In the genomic region with DNA sequence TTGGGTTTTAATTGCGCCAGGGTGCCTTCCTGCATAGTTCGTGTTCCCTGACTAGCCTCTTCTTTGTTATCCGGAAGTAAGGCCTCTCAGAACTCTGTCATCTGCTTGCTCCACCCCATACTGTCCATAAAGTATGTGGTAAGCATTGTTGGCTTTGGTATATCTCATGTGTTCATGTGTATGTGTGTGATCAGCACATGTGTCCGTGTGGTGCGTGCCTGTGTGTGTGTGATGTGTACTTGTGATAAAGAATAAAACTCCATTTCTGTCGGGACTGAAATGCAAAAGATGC, we compare ENCODE assay signal across 17 mouse cellular contexts.
A peak's percentile ranks its signal among the peaks of the same experiment; 100 is the strongest.
DNase-seq lines count a peak whose midpoint lies in the region; ATAC-seq lines count a peak whose summit lies in the region.
"Had no signal": no experiment of that assay in that cellular context is flagged by ENCODE, and none has a peak within 500 bp of the region (broad histone marks: within the 10 kb centered on the region; RNA-seq: fewer than 3 reads in every experiment).

No protein-coding gene starts in this region.

- H3K36me3 ChIP-seq in lung, embryonic 16.5 days (ENCODE audit: control insufficient read depth, insufficient read depth, low read length) = no peaks in the 10 kb centered on the region
- H3K36me3 ChIP-seq in hindbrain, embryonic 11.5 days (ENCODE audit: control insufficient read depth, insufficient read depth, low read length) = no peaks in the 10 kb centered on the region
- no peaks in the 10 kb centered on the region for H3K36me3 ChIP-seq in intestine, embryonic 16.5 days (ENCODE audit: control insufficient read depth, insufficient read depth, low read length)
- no peaks in the 10 kb centered on the region for H3K36me3 ChIP-seq in neural tube, embryonic 15.5 days
- H3K36me3 ChIP-seq: embryonic facial prominence, embryonic 15.5 days; heart, embryonic 12.5 days had no signal

- H3K9me3 ChIP-seq in lung, embryonic 16.5 days (ENCODE audit: control insufficient read depth, low read length) = no peaks in the 10 kb centered on the region
- H3K9me3 ChIP-seq in hindbrain, embryonic 11.5 days (ENCODE audit: control insufficient read depth, low read length) = no peaks in the 10 kb centered on the region
- H3K9me3 ChIP-seq in intestine, embryonic 16.5 days (ENCODE audit: control insufficient read depth, low read length) = no peaks in the 10 kb centered on the region
- no peaks in the 10 kb centered on the region for H3K9me3 ChIP-seq in neural tube, embryonic 15.5 days (replicated peaks)
- H3K9me3 ChIP-seq: embryonic facial prominence, embryonic 15.5 days; forebrain, embryonic 13.5 days; heart, embryonic 12.5 days; megakaryocyte, embryonic 14.5 days had no signal

- peaks cover 13% of the 10 kb centered on the region for H3K4me1 ChIP-seq in lung, embryonic 16.5 days (replicated peaks; ENCODE audit: control insufficient read depth, insufficient read depth, low read length)
- no peaks in the 10 kb centered on the region; the same call in 1 of the 2 replicates for H3K4me1 ChIP-seq in hindbrain, embryonic 11.5 days (replicated peaks; ENCODE audit: control insufficient read depth, insufficient read depth, low read length)
- H3K4me1 ChIP-seq in intestine, embryonic 16.5 days (ENCODE audit: control insufficient read depth, insufficient read depth, low read length) = peaks cover 9% of the 10 kb centered on the region; the same call in 1 of the 2 replicates
- peaks cover 12% of the 10 kb centered on the region for H3K4me1 ChIP-seq in neural tube, embryonic 15.5 days
- H3K4me1 ChIP-seq: megakaryocyte, embryonic 14.5 days had no signal

- no peak overlapping the region for H3K4me2 ChIP-seq in lung, embryonic 16.5 days (ENCODE audit: low read depth, low read length)
- no peak overlapping the region for H3K4me2 ChIP-seq in hindbrain, embryonic 11.5 days (replicated peaks; ENCODE audit: low read depth, low read length)
- no peak overlapping the region for H3K4me2 ChIP-seq in intestine, embryonic 16.5 days (ENCODE audit: low read depth, low read length)
- H3K4me2 ChIP-seq in neural tube, embryonic 15.5 days = no peak overlapping the region
- H3K4me2 ChIP-seq: embryonic facial prominence, embryonic 15.5 days; forebrain, embryonic 13.5 days; heart, embryonic 12.5 days had no signal

- WGBS in lung, embryonic 16.5 days = 51% methylated on average over 6 of the region's 6 CpGs
- WGBS in hindbrain, embryonic 11.5 days = 72% methylated on average over 6 of the region's 6 CpGs
- WGBS in intestine, embryonic 16.5 days = 57% methylated on average over 6 of the region's 6 CpGs
- 74% methylated on average over 6 of the region's 6 CpGs for WGBS in neural tube, embryonic 15.5 days

- no peaks in the 10 kb centered on the region for H3K27me3 ChIP-seq in lung, embryonic 16.5 days (ENCODE audit: control insufficient read depth, insufficient read depth, low read depth, low read length)
- H3K27me3 ChIP-seq in hindbrain, embryonic 11.5 days (ENCODE audit: control insufficient read depth, insufficient read depth, low read length) = no peaks in the 10 kb centered on the region
- no peaks in the 10 kb centered on the region for H3K27me3 ChIP-seq in intestine, embryonic 16.5 days (replicated peaks; ENCODE audit: control insufficient read depth, insufficient read depth, low read length)
- no peaks in the 10 kb centered on the region for H3K27me3 ChIP-seq in neural tube, embryonic 15.5 days (replicated peaks)
- H3K27me3 ChIP-seq: CH12.LX; embryonic facial prominence, embryonic 15.5 days; forebrain, embryonic 13.5 days; heart, embryonic 12.5 days; megakaryocyte, embryonic 14.5 days had no signal

- no peak overlapping the region for H3K9ac ChIP-seq in lung, embryonic 16.5 days (ENCODE audit: low read length)
- no peak overlapping the region for H3K9ac ChIP-seq in hindbrain, embryonic 11.5 days (ENCODE audit: low read depth, low read length)
- no peak overlapping the region; the same call in 1 of the 2 replicates for H3K9ac ChIP-seq in intestine, embryonic 16.5 days (ENCODE audit: low read depth, low read length)
- H3K9ac ChIP-seq in neural tube, embryonic 15.5 days (replicated peaks) = no peak overlapping the region
- H3K9ac ChIP-seq: embryonic facial prominence, embryonic 15.5 days; forebrain, embryonic 13.5 days; heart, embryonic 12.5 days had no signal

- intact Hi-C loops in heart, postnatal 10 days (cut with DNase I) = no loop called here

- ATAC-seq in lung, embryonic 16.5 days (ENCODE audit: low read depth) = peak; percentile 53; the same call in 1 of the 2 replicates
- ATAC-seq in hindbrain, embryonic 11.5 days (ENCODE audit: low FRiP score) = no peak
- ATAC-seq in intestine, embryonic 16.5 days = peak; percentile 59
- no peak for ATAC-seq in neural tube, embryonic 15.5 days (ENCODE audit: low FRiP score)
- no peak for ATAC-seq in monocyte, adult 5-6 weeks (replicated peaks; ENCODE audit: insufficient number of reproducible peaks, low FRiP score, low TSS enrichment, poor library complexity, severe bottlenecking)
- ATAC-seq: forebrain, embryonic 13.5 days had no signal

- H3K4me3 ChIP-seq in lung, embryonic 16.5 days (ENCODE audit: low read length) = no peak overlapping the region
- no peak overlapping the region for H3K4me3 ChIP-seq in hindbrain, embryonic 11.5 days (ENCODE audit: low read depth, low read length)
- H3K4me3 ChIP-seq in intestine, embryonic 16.5 days (ENCODE audit: low read length) = no peak overlapping the region
- H3K4me3 ChIP-seq in neural tube, embryonic 15.5 days (replicated peaks) = no peak overlapping the region
- H3K4me3 ChIP-seq: embryonic facial prominence, embryonic 15.5 days; forebrain, embryonic 13.5 days; heart, embryonic 12.5 days; megakaryocyte, embryonic 14.5 days had no signal

- no peak for DNase-seq in lung, postnatal 10 days
- DNase-seq in hindbrain, embryonic 11.5 days (ENCODE audit: low spot score) = peak; percentile 27
- no peak for DNase-seq in heart, postnatal 10 days
- DNase-seq in urinary bladder, adult 18-20 months (ENCODE audit: low spot score in 2 of 2) = no peak
- DNase-seq: gastrocnemius, postnatal 10 days; liver; thymus, postnatal 25 days had no signal

- H3K27ac ChIP-seq in lung, embryonic 16.5 days (ENCODE audit: low read length) = peak overlapping the region; percentile 34
- H3K27ac ChIP-seq in hindbrain, embryonic 11.5 days (ENCODE audit: low read depth, low read length) = peak overlapping the region; percentile 19; the same call in 1 of the 2 replicates
- H3K27ac ChIP-seq in intestine, embryonic 16.5 days (ENCODE audit: low read length) = peak overlapping the region; percentile 2
- peak overlapping the region; percentile 7; the same call in 1 of the 2 replicates for H3K27ac ChIP-seq in neural tube, embryonic 15.5 days (replicated peaks)
- H3K27ac ChIP-seq: embryonic facial prominence, embryonic 15.5 days; forebrain, embryonic 13.5 days; kidney, postnatal 0 days had no signal

Comparison
In these comparisons a context has a peak if more than half of its experiments do, and no peak if none do; other contexts are left out.
1. ATAC-seq: peak in lung, embryonic 16.5 days (single experiment) and intestine, embryonic 16.5 days (single experiment); none in hindbrain, embryonic 11.5 days (single experiment), neural tube, embryonic 15.5 days (single experiment) and monocyte, adult 5-6 weeks (single experiment).
2. Peak in every context shown above with its lines, with median percentiles within 50 percentile points of each other: H3K27ac ChIP-seq.